Mouse (Mus musculus): ENCODE measurements around the gene Srpk2. TPM values are rescaled to one million over a fixed set of nuclear protein-coding genes. Genes with fewer than 3 reads are reported as not detected.
"Not testable (repeated sequence)": the region's sequence is repeated elsewhere in the genome, so short reads cannot be mapped to it uniquely, and the experiment has no call there.

The Srpk2 gene
- polyA plus RNA-seq, 1 experiment from 2014 or later, result 53.9 TPM

- WGBS, result 96% methylated on average over 6 of the region's 6 CpGs
- no peak overlapping the region for H3K27ac ChIP-seq (replicated peaks; ENCODE audit: low read depth, low read length)
- no peak for ATAC-seq (replicated peaks; ENCODE audit: insufficient number of reproducible peaks, low FRiP score, low TSS enrichment, low read depth)
These were observed 118.0 kb downstream of the Srpk2 start for GRCm38 (mm10) chr5:23566382-23566781.

DNA sequence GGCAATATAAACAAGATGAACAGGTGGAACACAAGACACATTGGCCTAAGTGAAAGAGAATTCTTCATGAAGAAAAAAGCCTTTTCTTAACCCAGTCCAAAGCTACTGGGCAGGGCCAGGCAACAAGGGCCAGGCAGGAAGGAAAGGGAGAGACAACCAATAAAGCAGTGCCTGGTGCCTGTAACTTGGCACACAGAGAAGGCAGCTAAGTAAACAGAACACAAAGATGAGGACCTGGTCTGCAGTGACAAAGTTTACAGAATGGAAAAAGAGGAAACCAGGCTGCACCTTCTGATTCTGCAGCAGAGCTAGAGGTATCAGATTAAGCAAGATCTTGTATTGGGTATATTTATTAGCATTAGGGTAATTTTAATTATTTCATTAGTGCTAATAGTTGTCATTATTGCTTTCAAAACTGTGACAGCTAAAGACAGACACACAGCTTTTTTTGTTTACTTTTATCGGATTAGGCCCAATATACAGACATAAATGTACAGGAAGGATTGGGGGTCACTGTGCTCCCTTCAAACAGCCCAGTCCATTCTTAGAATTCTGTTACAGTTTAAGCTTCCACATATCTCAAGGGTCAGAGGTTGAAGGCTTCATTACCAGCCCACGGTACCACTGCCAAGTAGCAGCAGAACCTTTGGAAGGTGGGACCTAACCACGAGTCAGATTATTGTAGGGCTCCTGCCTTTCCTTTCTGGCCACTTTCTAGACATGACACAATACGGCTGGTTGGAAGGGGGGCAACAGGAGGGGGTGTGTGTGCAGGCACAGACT, 121.9 kb downstream of the Srpk2 start:
- Histone ChIP-seq H3K4me1 (ENCODE audit: control insufficient read depth, insufficient read depth, low read length) (no peaks in the 10 kb centered on the region), H3K9ac (replicated peaks; ENCODE audit: low read length) (no peak overlapping the region), H3K36me3 (replicated peaks; ENCODE audit: control insufficient read depth, insufficient read depth, low read depth, low read length) (no peaks in the 10 kb centered on the region), H3K4me3 (ENCODE audit: low read depth, low read length) (no peak overlapping the region), H3K27me3 (ENCODE audit: control insufficient read depth, insufficient read depth, low read length) (no peaks in the 10 kb centered on the region), H3K9me3 (replicated peaks; ENCODE audit: control insufficient read depth, low read length) (no peaks in the 10 kb centered on the region), H3K4me2 (ENCODE audit: low read depth, low read length) (no peak overlapping the region), H3K27ac (replicated peaks; ENCODE audit: low read depth, low read length) (no peak overlapping the region)
- ATAC-seq (replicated peaks; ENCODE audit: insufficient number of reproducible peaks, low FRiP score, low TSS enrichment, low read depth) (no peak), DNase-seq (ENCODE audit: low spot score) (no peak)
- 74% methylated on average over 4 of the region's 4 CpGs for WGBS

More at GRCm38 (mm10) chr5:23566382-23566781, 118.0 kb downstream of the Srpk2 start:
- no peaks in the 10 kb centered on the region for H3K36me3 ChIP-seq (replicated peaks; ENCODE audit: control insufficient read depth, insufficient read depth, low read depth, low read length)
- H3K27me3 ChIP-seq (ENCODE audit: control insufficient read depth, insufficient read depth, low read length), result no peaks in the 10 kb centered on the region
- no peaks in the 10 kb centered on the region for H3K4me1 ChIP-seq (ENCODE audit: control insufficient read depth, insufficient read depth, low read length)
- DNase-seq (ENCODE audit: low spot score), result no peak
- H3K4me2 ChIP-seq (ENCODE audit: low read depth, low read length), result no peak overlapping the region
- H3K4me3 ChIP-seq (ENCODE audit: low read depth, low read length), result no peak overlapping the region
- no peaks in the 10 kb centered on the region for H3K9me3 ChIP-seq (replicated peaks; ENCODE audit: control insufficient read depth, low read length)
- H3K9ac ChIP-seq (replicated peaks; ENCODE audit: low read length), result no peak overlapping the region

GRCm38 (mm10) chr5:23561227-23561626, 123.2 kb downstream of the Srpk2 start:
- H3K4me1 ChIP-seq (ENCODE audit: control insufficient read depth, insufficient read depth, low read length), result no peaks in the 10 kb centered on the region
- 93% methylated on average over 2 of the region's 2 CpGs for WGBS
- no peak overlapping the region for H3K9ac ChIP-seq (replicated peaks; ENCODE audit: low read length)
- no peak for ATAC-seq (replicated peaks; ENCODE audit: insufficient number of reproducible peaks, low FRiP score, low TSS enrichment, low read depth)
- no peaks in the 10 kb centered on the region for H3K36me3 ChIP-seq (replicated peaks; ENCODE audit: control insufficient read depth, insufficient read depth, low read depth, low read length)
- H3K27me3 ChIP-seq (ENCODE audit: control insufficient read depth, insufficient read depth, low read length), result no peaks in the 10 kb centered on the region
- no peaks in the 10 kb centered on the region for H3K9me3 ChIP-seq (replicated peaks; ENCODE audit: control insufficient read depth, low read length)
- H3K27ac ChIP-seq (replicated peaks; ENCODE audit: low read depth, low read length), result no peak overlapping the region
- H3K4me3 ChIP-seq (ENCODE audit: low read depth, low read length), result no peak overlapping the region
- H3K4me2 ChIP-seq (ENCODE audit: low read depth, low read length), result no peak overlapping the region
- DNase-seq (ENCODE audit: low spot score), result no peak

DNA sequence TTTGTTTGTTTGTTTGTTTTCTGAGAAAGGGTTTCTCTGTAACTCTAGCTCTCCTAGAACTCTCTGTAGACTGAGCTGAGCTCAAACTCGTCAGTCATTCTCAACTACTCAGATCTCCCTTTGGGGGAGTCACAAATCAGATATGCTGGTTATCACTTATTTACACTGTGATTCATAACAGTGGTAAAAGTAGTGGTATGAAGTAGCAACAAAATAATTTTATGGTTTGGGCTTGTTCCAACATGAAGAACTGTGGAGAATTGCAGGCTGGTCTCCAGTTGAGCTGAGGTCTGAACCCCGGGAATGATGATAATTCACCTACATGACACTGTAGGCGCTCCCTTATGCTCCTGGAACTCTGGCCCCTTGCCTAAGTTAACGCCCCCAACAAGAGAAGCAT, 124.2 kb downstream of the Srpk2 start:
- no peaks in the 10 kb centered on the region for H3K27me3 ChIP-seq (ENCODE audit: control insufficient read depth, insufficient read depth, low read length)
- no peaks in the 10 kb centered on the region for H3K36me3 ChIP-seq (replicated peaks; ENCODE audit: control insufficient read depth, insufficient read depth, low read depth, low read length)
- no peak overlapping the region for H3K9ac ChIP-seq (replicated peaks; ENCODE audit: low read length)
- H3K4me1 ChIP-seq (ENCODE audit: control insufficient read depth, insufficient read depth, low read length), result no peaks in the 10 kb centered on the region
- DNase-seq (ENCODE audit: low spot score), result no peak
- no peak for ATAC-seq (replicated peaks; ENCODE audit: insufficient number of reproducible peaks, low FRiP score, low TSS enrichment, low read depth)
- H3K4me3 ChIP-seq (ENCODE audit: low read depth, low read length), result no peak overlapping the region
- 86% methylated on average over 4 of the region's 4 CpGs for WGBS
- H3K4me2 ChIP-seq (ENCODE audit: low read depth, low read length), result no peak overlapping the region
- H3K9me3 ChIP-seq (replicated peaks; ENCODE audit: control insufficient read depth, low read length), result no peaks in the 10 kb centered on the region
- no peak overlapping the region for H3K27ac ChIP-seq (replicated peaks; ENCODE audit: low read depth, low read length)

DNA sequence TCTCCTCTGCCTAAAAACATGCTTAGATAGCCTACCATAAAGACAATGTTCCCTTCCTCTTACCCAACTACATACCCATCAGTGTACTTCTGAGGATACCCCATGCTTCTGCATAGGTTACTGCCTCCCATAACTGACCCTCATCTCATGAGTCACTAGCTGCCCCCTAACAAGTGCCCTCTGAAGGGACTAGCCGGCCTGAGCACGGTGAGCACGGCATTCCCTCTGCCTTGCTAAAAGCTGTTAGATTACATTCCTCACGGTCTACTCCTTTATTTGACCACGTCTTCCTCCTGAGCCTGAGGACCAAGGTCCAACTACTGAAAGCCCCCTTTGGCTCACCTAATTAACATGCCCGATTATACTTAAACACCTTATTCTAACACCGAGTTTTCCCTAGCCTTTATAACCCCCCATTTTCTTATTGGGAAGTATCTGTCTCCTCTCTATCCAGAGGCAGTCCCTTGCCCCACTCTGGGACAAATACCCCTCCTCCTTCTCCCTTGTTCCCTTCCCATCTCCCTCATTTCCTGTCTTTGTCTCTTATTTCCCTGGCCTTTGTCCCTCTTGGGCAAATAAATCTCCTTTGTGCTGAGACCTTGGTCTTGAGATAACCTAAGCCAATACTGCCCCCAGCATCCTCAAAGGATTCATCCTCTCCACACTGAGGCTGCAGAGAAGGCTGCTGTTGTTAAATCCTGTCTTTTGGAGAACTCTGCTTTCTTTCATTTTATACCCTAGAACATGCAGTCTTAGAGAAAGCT, 128.2 kb downstream of the Srpk2 start:
- 74% methylated on average over 7 of the region's 7 CpGs for WGBS
- H3K9ac ChIP-seq (replicated peaks; ENCODE audit: low read length), result no peak overlapping the region
- H3K36me3 ChIP-seq (replicated peaks; ENCODE audit: control insufficient read depth, insufficient read depth, low read depth, low read length), result no peaks in the 10 kb centered on the region
- no peak for DNase-seq (ENCODE audit: low spot score)
- H3K27ac ChIP-seq (replicated peaks; ENCODE audit: low read depth, low read length), result no peak overlapping the region
- H3K4me1 ChIP-seq (ENCODE audit: control insufficient read depth, insufficient read depth, low read length), result no peaks in the 10 kb centered on the region
- no peak for ATAC-seq (replicated peaks; ENCODE audit: insufficient number of reproducible peaks, low FRiP score, low TSS enrichment, low read depth)
- H3K4me3 ChIP-seq (ENCODE audit: low read depth, low read length), result no peak overlapping the region
- H3K4me2 ChIP-seq (ENCODE audit: low read depth, low read length), result no peak overlapping the region
- H3K27me3 ChIP-seq (ENCODE audit: control insufficient read depth, insufficient read depth, low read length), result no peaks in the 10 kb centered on the region
- H3K9me3 ChIP-seq (replicated peaks; ENCODE audit: control insufficient read depth, low read length), result no peaks in the 10 kb centered on the region

- not testable (repeated sequence) for DNase-seq (ENCODE audit: low spot score); H3K4me1 ChIP-seq (ENCODE audit: control insufficient read depth, insufficient read depth, low read length); H3K9me3 ChIP-seq (replicated peaks; ENCODE audit: control insufficient read depth, low read length); H3K27me3 ChIP-seq (ENCODE audit: control insufficient read depth, insufficient read depth, low read length); H3K27ac ChIP-seq (replicated peaks; ENCODE audit: low read depth, low read length); ATAC-seq (replicated peaks; ENCODE audit: insufficient number of reproducible peaks, low FRiP score, low TSS enrichment, low read depth); H3K4me2 ChIP-seq (ENCODE audit: low read depth, low read length); H3K4me3 ChIP-seq (ENCODE audit: low read depth, low read length); H3K36me3 ChIP-seq (replicated peaks; ENCODE audit: control insufficient read depth, insufficient read depth, low read depth, low read length); H3K9ac ChIP-seq (replicated peaks; ENCODE audit: low read length)
- 83% methylated on average over 3 of the region's 3 CpGs for WGBS
These were observed 131.1 kb downstream of the Srpk2 start for GRCm38 (mm10) chr5:23553338-23553737.

GRCm38 (mm10) chr5:23551687-23552086, 132.7 kb downstream of the Srpk2 start:
- H3K4me2 ChIP-seq (ENCODE audit: low read depth, low read length), result no peak overlapping the region
- H3K9ac ChIP-seq (replicated peaks; ENCODE audit: low read length), result no peak overlapping the region
- no peak overlapping the region for H3K4me3 ChIP-seq (ENCODE audit: low read depth, low read length)
- H3K4me1 ChIP-seq (ENCODE audit: control insufficient read depth, insufficient read depth, low read length), result no peaks in the 10 kb centered on the region
- no peaks in the 10 kb centered on the region for H3K36me3 ChIP-seq (replicated peaks; ENCODE audit: control insufficient read depth, insufficient read depth, low read depth, low read length)
- H3K27me3 ChIP-seq (ENCODE audit: control insufficient read depth, insufficient read depth, low read length), result no peaks in the 10 kb centered on the region
- ATAC-seq (replicated peaks; ENCODE audit: insufficient number of reproducible peaks, low FRiP score, low TSS enrichment, low read depth), result no peak
- no peaks in the 10 kb centered on the region for H3K9me3 ChIP-seq (replicated peaks; ENCODE audit: control insufficient read depth, low read length)
- 84% methylated on average over 5 of the region's 5 CpGs for WGBS
- no peak overlapping the region for H3K27ac ChIP-seq (replicated peaks; ENCODE audit: low read depth, low read length)
- DNase-seq (ENCODE audit: low spot score), result no peak

- Histone ChIP-seq H3K36me3 (replicated peaks; ENCODE audit: control insufficient read depth, insufficient read depth, low read depth, low read length) (no peaks in the 10 kb centered on the region), H3K9me3 (replicated peaks; ENCODE audit: control insufficient read depth, low read length) (no peaks in the 10 kb centered on the region)
These were observed 148.7 kb downstream of the Srpk2 start for GRCm38 (mm10) chr5:23535692-23536091.

More at GRCm38 (mm10) chr5:23535692-23536091, 148.7 kb downstream of the Srpk2 start:
- no peak overlapping the region for H3K4me3 ChIP-seq (ENCODE audit: low read depth, low read length)
- H3K27ac ChIP-seq (replicated peaks; ENCODE audit: low read depth, low read length), result no peak overlapping the region
- H3K9ac ChIP-seq (replicated peaks; ENCODE audit: low read length), result no peak overlapping the region
- DNase-seq (ENCODE audit: low spot score) (no peak), ATAC-seq (replicated peaks; ENCODE audit: insufficient number of reproducible peaks, low FRiP score, low TSS enrichment, low read depth) (no peak)
- 86% methylated on average over 7 of the region's 7 CpGs for WGBS
- H3K4me1 ChIP-seq (ENCODE audit: control insufficient read depth, insufficient read depth, low read length), result no peaks in the 10 kb centered on the region
- H3K4me2 ChIP-seq (ENCODE audit: low read depth, low read length), result no peak overlapping the region
- H3K27me3 ChIP-seq (ENCODE audit: control insufficient read depth, insufficient read depth, low read length), result no peaks in the 10 kb centered on the region
